Mouse (Mus musculus): ENCODE results near the gene Mzf1. TPM values are rescaled to one million over a fixed set of nuclear protein-coding genes. Genes with fewer than 3 reads are reported as not detected.
"Not testable (repeated sequence)": the region's sequence is repeated elsewhere in the genome, so short reads cannot be mapped to it uniquely, and the experiment has no call there.

The Mzf1 gene
- polyA plus RNA-seq (2015; fragmentation: Nextera tagmentation; extraction: Ambion mirVana): 6.8 and 7.1 TPM in 2 replicates

DNA sequence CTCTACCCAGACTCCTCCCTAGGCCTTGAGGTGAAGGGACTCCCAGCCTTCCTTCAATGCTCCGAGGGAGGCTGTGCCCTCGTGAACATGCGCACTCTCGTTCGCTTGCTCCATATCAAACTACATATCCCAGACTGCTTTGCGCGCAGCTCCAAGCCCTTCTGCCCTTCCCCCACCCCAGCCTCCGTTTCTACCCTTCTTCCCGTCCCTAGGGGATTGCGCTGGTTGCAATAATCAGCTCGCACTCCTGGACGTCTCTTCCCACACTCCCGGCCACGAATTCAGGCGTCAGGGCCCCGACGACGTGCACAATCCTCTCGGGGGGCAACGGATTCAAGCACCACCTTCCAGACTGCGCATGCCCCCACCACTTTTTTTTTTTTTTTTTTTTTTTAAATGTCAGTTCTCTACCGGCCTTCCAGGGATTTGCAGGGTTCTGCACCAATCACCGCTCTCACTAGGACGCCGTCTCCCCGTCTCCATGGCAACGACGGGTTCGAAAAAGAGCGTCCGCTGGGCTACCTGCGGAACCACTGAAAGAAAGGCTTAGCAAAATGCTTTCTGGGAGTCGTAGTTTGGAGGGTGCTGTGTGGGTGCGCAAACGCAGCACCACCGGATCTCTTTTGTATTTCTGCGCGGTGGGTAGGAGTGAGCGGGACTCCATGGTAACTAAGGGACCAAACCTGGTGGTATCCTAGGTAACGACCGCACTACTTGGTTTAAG lies at the start of gene Mzf1:
Gene Mzf1, minus strand, starts transcription at position 478 of the 724 bp plus-strand sequence.
- peak within 1 kb of the TSS; percentile 97 for H3K27ac ChIP-seq
- H3K9me3 ChIP-seq: no peaks in the 10 kb centered on the region
- no peaks in the 10 kb centered on the region for H3K27me3 ChIP-seq
- H3K9ac ChIP-seq (replicated peaks): peak within 1 kb of the TSS; percentile 71
- peaks cover 7% of the 10 kb centered on the region for H3K4me1 ChIP-seq (replicated peaks)
- H3K4me2 ChIP-seq (replicated peaks): peak within 1 kb of the TSS; percentile 54
- ATAC-seq: peak; percentile 96
- peaks cover 4% of the 10 kb centered on the region; the same call in 1 of the 2 replicates for H3K36me3 ChIP-seq
- under 1% methylated on average over 41 of the region's 41 CpGs for WGBS
- peak within 1 kb of the TSS; percentile 58 for H3K4me3 ChIP-seq (replicated peaks)

DNA sequence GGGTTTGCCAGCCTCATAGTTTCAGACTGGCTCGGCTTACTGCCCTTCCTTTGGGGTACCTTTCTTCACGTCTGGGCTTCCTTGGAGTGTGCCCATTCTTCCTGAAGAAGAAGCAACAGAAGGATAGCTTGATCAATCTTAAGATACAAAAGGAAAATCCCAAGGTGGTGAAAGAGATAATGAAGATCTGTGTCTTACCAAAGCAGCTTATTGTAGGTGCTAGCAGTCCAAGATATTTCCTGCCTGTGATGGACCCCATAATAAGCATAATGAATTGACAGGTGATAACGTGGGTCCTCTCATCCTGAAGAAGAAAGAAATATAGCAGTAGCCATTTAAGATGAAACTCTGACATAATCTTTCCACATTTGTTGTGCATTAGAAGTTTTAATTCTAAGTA lies 40.5 kb upstream of the Mzf1 start, which contains the start of gene Vmn1r85:
Gene Vmn1r85, minus strand, starts transcription at position 101 of the 400 bp plus-strand sequence.
- Histone ChIP-seq H3K4me3 (replicated peaks) (no peak within 1 kb of the TSS), H3K9me3 (no peaks in the 10 kb centered on the region), H3K4me1 (replicated peaks) (no peaks in the 10 kb centered on the region), H3K27ac (no peak within 1 kb of the TSS), H3K36me3 (no peaks in the 10 kb centered on the region), H3K27me3 (no peaks in the 10 kb centered on the region), H3K4me2 (replicated peaks) (no peak within 1 kb of the TSS), H3K9ac (replicated peaks) (no peak within 1 kb of the TSS)
- ATAC-seq: no peak
- WGBS: 56% methylated on average over 3 of the region's 3 CpGs

DNA sequence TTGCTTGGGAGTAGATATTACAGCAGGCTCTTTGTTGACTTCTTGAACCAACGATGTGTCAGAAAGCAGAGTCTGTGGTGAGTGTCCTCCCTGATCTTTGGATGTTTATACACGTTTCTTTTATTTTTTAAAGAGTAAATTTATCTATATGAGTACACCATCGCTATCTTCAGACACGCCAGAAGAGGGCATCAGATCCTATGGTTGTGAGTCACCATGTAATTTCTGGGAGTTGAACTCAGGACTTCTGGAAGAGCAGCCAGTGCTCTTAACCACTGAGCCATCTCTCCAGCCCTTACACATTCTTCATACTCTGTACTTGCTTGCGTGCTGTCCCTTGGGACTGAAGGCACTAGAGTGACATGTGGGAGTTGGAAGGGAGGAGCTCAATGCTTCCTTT lies 17.7 kb upstream of the Mzf1 start:
- H3K9ac ChIP-seq (replicated peaks): no peak overlapping the region
- ATAC-seq: no peak
- H3K4me2 ChIP-seq (replicated peaks): no peak overlapping the region
- no peak overlapping the region for H3K27ac ChIP-seq
- H3K36me3 ChIP-seq: no peaks in the 10 kb centered on the region
- 62% methylated on average over 5 of the region's 5 CpGs for WGBS
- H3K9me3 ChIP-seq: no peaks in the 10 kb centered on the region
- H3K4me1 ChIP-seq (replicated peaks): no peaks in the 10 kb centered on the region
- no peak overlapping the region for H3K4me3 ChIP-seq (replicated peaks)
- no peaks in the 10 kb centered on the region for H3K27me3 ChIP-seq

DNA sequence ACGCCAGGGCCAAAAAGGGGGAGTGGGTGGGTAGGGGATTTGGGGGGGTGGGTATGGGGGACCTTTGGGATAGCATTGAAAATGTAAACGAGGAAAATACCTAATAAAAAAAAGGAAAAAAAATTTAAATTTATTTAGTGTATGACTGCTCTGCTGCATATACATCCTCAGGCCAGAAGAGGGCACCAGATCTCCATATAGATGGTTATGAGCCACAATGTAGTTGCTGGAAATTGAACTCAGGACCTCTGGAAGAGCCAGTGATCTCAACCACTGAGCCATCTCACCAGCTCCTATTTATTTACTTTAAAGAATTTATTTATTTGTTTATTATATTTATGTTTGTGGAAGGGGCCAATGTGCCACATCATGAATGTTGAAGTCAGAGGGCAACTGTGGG lies 8.8 kb upstream of the Mzf1 start:
- not testable (repeated sequence) for H3K9me3 ChIP-seq; H3K4me2 ChIP-seq (replicated peaks); H3K27me3 ChIP-seq; H3K36me3 ChIP-seq; ATAC-seq; H3K4me1 ChIP-seq (replicated peaks); H3K4me3 ChIP-seq (replicated peaks); H3K27ac ChIP-seq; H3K9ac ChIP-seq (replicated peaks)
- WGBS: 41% methylated on average over 2 of the region's 2 CpGs

DNA sequence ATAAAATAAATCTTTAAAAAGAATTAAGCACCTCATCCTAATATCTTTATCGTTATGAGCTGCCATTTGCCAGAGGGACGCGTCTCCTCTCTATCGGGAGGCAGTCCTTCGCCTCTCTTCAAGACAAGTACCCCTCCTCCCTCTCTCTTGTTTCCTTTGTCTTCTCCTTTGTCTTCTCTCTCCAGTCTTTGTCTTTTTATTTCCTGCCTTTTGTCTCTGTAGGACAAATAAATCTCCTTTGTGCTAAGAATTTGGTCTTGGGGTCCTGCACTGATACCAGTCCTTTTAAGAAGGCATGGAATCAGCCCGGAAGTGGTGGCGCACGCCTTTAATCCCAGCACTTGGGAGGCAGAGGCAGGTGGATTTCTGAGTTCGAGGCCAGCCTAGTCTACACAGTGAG lies 5.0 kb upstream of the Mzf1 start:
- Histone ChIP-seq H3K4me1 (replicated peaks) (no peaks in the 10 kb centered on the region), H3K9me3 (no peaks in the 10 kb centered on the region), H3K4me2 (replicated peaks) (no peak overlapping the region), H3K9ac (replicated peaks) (no peak overlapping the region), H3K4me3 (replicated peaks) (no peak overlapping the region), H3K36me3 (no peaks in the 10 kb centered on the region), H3K27ac (no peak overlapping the region), H3K27me3 (no peaks in the 10 kb centered on the region)
- no peak for ATAC-seq
- WGBS: 85% methylated on average over 9 of the region's 9 CpGs

DNA sequence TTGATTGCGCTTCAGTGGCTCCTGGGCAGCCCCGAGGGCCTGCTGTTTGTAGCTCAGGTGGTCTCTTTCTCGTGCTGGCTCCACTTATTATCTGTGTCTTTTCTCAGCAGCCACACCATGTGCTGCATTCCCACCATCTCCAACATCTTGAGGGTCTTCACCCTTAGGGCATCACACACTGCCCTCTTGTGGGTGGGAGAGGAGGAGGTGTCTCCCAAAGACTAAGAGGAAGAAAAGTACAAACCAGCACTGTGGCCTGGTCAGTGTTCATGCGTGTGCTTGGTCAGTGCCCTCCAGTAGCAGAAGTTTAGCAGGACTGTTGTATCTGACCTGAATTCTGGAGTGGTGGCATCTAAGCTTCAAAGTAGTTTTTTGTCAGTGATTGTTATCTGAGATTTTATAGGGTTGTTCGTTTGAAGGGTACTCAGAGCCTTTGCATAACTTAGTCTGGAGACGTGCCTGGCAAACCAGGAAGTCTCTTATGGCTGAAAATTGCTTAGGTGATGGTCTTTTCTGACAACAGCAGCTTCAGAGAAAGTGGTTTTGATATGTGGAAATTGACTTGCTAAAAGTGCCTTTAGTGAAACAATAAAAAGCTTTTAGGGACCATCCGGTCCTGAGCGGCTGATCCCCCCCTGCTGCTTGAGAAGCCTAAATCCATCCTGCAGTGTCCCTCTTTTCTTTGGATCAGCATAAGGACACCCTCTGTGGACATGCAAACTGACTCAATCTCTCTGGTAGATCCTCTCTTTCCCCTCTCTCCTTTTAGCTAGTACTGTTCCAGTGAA lies 2.5 kb upstream of the Mzf1 start:
- no peak for ATAC-seq
- WGBS: 51% methylated on average over 8 of the region's 8 CpGs

DNA sequence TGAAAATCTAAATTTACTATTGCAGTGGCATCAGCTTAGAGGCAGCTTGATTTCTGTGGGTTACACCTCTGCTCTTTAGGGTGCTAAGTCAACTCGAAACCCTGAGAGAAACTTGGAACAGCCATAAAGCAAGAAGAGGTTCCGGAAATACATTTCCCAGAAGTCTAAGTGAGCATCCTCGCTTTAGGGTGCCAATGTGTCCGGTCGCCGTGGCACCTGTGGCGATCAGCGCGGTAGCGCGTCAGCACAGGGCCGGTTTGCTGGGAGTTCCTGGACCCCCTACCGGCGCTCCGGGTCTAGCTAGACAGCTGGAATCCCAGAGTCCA lies 640 bp downstream of the Mzf1 start:
- peak overlapping the region; percentile 54 for H3K4me2 ChIP-seq (replicated peaks)
- H3K4me3 ChIP-seq (replicated peaks): peak overlapping the region; percentile 58
- no peaks in the 10 kb centered on the region for H3K27me3 ChIP-seq
- H3K4me1 ChIP-seq (replicated peaks): peaks cover 7% of the 10 kb centered on the region
- H3K9me3 ChIP-seq: no peaks in the 10 kb centered on the region
- peaks cover 4% of the 10 kb centered on the region; the same call in 1 of the 2 replicates for H3K36me3 ChIP-seq
- 3% methylated on average over 15 of the region's 15 CpGs for whole genome bisulfite sequencing
- H3K9ac ChIP-seq (replicated peaks): peak overlapping the region; percentile 71
- no peak for ATAC-seq
- peak overlapping the region; percentile 97 for H3K27ac ChIP-seq

More for the DNA sequence above, 2.5 kb upstream of the Mzf1 start:
- H3K36me3 ChIP-seq: no peaks in the 10 kb centered on the region
- no peak overlapping the region for H3K9ac ChIP-seq (replicated peaks)
- H3K4me3 ChIP-seq (replicated peaks): no peak overlapping the region
- no peaks in the 10 kb centered on the region for H3K27me3 ChIP-seq
- H3K4me2 ChIP-seq (replicated peaks): no peak overlapping the region
- no peak overlapping the region for H3K27ac ChIP-seq
- H3K4me1 ChIP-seq (replicated peaks): peaks cover 7% of the 10 kb centered on the region
- H3K9me3 ChIP-seq: no peaks in the 10 kb centered on the region

DNA sequence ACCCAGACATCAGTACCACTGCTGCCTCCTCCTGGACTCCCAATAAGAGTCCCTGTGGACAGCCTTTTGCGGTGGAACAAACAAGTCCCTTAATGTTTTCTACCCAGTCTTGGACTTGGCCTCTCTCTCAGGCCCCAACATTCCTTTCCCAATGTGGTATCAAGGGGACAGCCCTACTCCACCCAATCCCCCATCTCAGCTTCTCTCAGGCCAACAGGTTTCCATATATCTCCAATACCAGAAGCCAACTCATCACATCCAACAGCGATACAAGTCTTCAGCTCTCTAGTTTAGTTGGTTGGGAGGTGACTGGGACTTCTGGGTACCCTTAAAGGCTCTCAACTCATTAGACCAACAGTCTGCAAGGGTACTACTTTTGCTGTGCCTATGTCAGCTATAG lies 1.1 kb downstream of the Mzf1 start:
- Histone ChIP-seq H3K4me3 (replicated peaks) (peak overlapping the region; percentile 58), H3K27ac (no peak overlapping the region), H3K9ac (replicated peaks) (no peak overlapping the region), H3K4me2 (replicated peaks) (peak overlapping the region; percentile 54), H3K9me3 (no peaks in the 10 kb centered on the region), H3K36me3 (peaks cover 4% of the 10 kb centered on the region; the same call in 1 of the 2 replicates), H3K4me1 (replicated peaks) (peaks cover 7% of the 10 kb centered on the region), H3K27me3 (no peaks in the 10 kb centered on the region)
- WGBS: 84% methylated on average over 2 of the region's 2 CpGs
- 0 out of 2 replicates have a peak, but pooled peaks have one; percentile 0 for ATAC-seq

DNA sequence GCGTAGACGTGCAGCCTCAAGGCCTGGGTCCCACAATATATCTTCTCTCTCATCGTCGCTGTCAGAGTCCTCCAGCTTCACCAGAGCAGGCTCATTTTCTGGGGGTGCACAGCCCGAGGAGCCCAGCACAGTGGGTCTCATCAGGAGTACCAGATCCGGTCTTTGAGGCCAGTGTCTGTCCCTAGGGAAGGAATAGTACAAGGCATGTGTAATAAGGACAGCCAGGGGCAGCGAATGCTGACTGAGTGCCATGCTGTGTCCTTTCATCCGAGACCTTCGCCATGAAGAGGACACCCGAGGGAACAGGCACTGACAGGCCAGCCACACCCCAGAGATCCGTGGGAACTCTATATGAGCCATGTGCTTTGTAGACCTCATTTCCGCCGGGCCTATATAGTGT lies 1.6 kb downstream of the Mzf1 start:
- 89% methylated on average over 13 of the region's 13 CpGs for WGBS
- H3K9ac ChIP-seq (replicated peaks): no peak overlapping the region
- H3K27ac ChIP-seq: no peak overlapping the region
- peaks cover 7% of the 10 kb centered on the region for H3K4me1 ChIP-seq (replicated peaks)
- no peak for ATAC-seq
- no peak overlapping the region for H3K4me2 ChIP-seq (replicated peaks)
- no peaks in the 10 kb centered on the region for H3K9me3 ChIP-seq
- H3K4me3 ChIP-seq (replicated peaks): no peak overlapping the region
- H3K27me3 ChIP-seq: no peaks in the 10 kb centered on the region
- peaks cover 4% of the 10 kb centered on the region; the same call in 1 of the 2 replicates for H3K36me3 ChIP-seq

DNA sequence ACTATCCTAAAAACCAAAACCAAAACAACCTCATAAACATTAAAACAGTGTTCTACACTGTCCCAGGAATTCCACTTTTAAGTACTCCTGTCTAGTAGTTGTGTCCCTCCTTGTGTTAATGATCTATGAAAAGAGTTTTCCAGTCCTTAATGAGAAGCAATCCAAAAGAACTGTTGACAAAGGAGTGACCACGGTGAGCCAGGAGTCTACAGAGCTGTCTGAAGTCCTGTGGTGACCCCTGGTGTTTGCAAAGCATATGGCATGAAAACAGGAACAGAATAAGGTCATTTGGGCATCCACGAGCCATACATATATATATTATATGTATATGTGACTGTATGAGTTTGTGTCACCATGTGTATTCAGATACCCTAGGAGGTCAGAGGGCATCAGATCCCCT lies 8.5 kb downstream of the Mzf1 start:
- no peak overlapping the region for H3K9ac ChIP-seq (replicated peaks)
- no peaks in the 10 kb centered on the region for H3K9me3 ChIP-seq
- 7% methylated on average over 2 of the region's 2 CpGs for WGBS
- H3K27ac ChIP-seq: no peak overlapping the region
- H3K4me3 ChIP-seq (replicated peaks): no peak overlapping the region
- H3K4me2 ChIP-seq (replicated peaks): no peak overlapping the region
- H3K36me3 ChIP-seq: no peaks in the 10 kb centered on the region
- ATAC-seq: peak; percentile 47
- peaks cover 17% of the 10 kb centered on the region for H3K4me1 ChIP-seq (replicated peaks)
- peaks cover 47% of the 10 kb centered on the region for H3K27me3 ChIP-seq

DNA sequence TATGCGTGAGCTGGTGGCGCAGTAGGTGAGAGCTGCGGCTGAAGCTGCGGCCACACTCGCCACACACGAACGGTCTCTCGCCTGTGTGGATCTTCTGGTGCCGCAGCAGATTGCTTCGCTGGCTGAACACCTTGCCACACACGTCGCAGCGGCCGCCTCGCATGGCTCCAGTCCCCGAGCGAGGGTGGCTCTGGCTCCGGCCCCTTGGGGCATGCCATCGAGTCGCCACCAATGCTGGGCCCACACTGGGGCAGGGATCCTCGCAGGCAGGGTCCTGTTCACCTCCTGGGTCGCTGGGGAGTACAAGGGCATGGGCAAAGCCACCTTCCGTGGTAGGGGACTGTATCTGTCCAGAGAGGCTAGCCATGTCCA lies 10.3 kb downstream of the Mzf1 start:
- Histone ChIP-seq H3K27me3 (peaks cover 51% of the 10 kb centered on the region), H3K4me2 (replicated peaks) (peak overlapping the region; percentile 91), H3K9ac (replicated peaks) (peak overlapping the region; percentile 83), H3K27ac (peak overlapping the region; percentile 68), H3K36me3 (no peaks in the 10 kb centered on the region), H3K4me1 (replicated peaks) (peaks cover 20% of the 10 kb centered on the region), H3K4me3 (replicated peaks) (peak overlapping the region; percentile 51), H3K9me3 (no peaks in the 10 kb centered on the region)
- ATAC-seq: peak; percentile 43
- WGBS: 3% methylated on average over 23 of the region's 23 CpGs

DNA sequence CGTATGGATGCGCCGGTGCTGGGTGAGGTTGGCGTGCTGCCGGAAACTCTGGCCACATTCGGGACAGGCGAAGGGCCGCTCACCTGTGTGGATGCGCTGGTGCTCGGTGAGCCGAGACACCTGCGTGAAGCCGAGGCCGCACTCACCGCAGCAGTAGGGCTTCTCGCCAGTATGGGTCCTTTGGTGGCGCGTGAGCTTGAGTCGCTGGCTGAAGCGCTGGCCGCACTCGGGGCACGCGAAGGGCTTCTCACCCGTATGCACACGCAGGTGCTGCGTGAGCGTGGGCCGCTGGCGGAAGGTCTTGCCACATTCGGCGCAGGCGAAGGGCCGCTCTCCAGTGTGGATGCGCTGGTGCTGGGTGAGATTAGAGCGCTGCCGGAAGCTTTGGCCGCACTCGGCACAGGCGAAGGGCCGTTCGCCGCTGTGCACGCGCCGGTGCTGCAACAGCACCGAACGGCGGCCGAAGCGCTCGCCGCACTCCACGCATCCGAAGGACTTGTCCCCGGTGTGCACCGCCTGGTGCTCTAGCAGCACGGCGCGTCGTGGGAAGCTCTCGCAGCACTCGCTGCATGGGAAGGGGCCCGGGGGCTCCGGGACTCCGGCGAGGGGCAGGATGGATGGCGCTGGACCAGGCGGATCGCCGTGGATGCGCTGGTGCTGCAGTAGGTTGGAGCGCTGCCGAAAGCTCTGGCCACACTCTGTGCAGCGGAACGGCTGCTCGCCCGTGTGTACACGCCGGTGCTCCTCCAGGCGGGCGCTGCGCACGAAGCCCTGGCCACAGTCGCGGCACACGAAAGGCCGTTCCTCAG lies 10.9 kb downstream of the Mzf1 start:
- Histone ChIP-seq H3K27me3 (peaks cover 51% of the 10 kb centered on the region), H3K4me1 (replicated peaks) (peaks cover 26% of the 10 kb centered on the region), H3K4me2 (replicated peaks) (peak overlapping the region; percentile 91), H3K9me3 (no peaks in the 10 kb centered on the region), H3K36me3 (no peaks in the 10 kb centered on the region), H3K4me3 (replicated peaks) (peak overlapping the region; percentile 51), H3K27ac (peak overlapping the region; percentile 68), H3K9ac (replicated peaks) (peak overlapping the region; percentile 83)
- ATAC-seq: peak; percentile 65
- WGBS: 4% methylated on average over 88 of the region's 88 CpGs

Measured in midbrain, embryonic 13.5 days (tissue).